Mouse (Mus musculus) heart, embryonic 12.5 days (tissue): ENCODE results near the gene Tead2. TPM values are rescaled to one million over a fixed set of nuclear protein-coding genes. Genes with fewer than 3 reads are reported as not detected.
A peak's percentile ranks its signal among the peaks of the same experiment; 100 is the strongest.

Source experiments
- ATAC-seq: fragments of 200-750 bp; cut with Nextera tagmentation; 2 replicates; pipeline ENCODE4 v1.8.0; 2017; ENCODE audit warnings: moderate TSS enrichment, moderate library complexity; ENCODE audit not compliant: insufficient number of reproducible peaks, low FRiP score
- H3K27ac ChIP-seq: fragments of 300-500 bp; sonication (generic); 2 replicates; pipeline ENCODE4 v1.5.1; 2016; ENCODE audit warnings: mild to moderate bottlenecking, moderate library complexity; ENCODE audit not compliant: poor library complexity, severe bottlenecking
- H3K27me3 ChIP-seq: fragments of 300-500 bp; sonication (generic); replicated peaks from 2 replicates; pipeline ENCODE4 v1.6.1; 2016; ENCODE audit warnings: mild to moderate bottlenecking, moderate library complexity
- H3K36me3 ChIP-seq: fragments of 300-500 bp; sonication (generic); 2 replicates; pipeline ENCODE4 v1.6.1; 2016; ENCODE audit warnings: mild to moderate bottlenecking, moderate library complexity
- H3K4me1 ChIP-seq: fragments of 300-500 bp; sonication (generic); replicated peaks from 2 replicates; pipeline ENCODE4 v1.6.1; 2016; ENCODE audit warnings: mild to moderate bottlenecking
- H3K4me2 ChIP-seq: fragments of 300-500 bp; sonication (generic); 2 replicates; pipeline ENCODE4 v1.6.1; 2016; ENCODE audit warnings: mild to moderate bottlenecking, moderate library complexity
- H3K4me3 ChIP-seq: fragments of 300-500 bp; sonication (generic); 2 replicates; pipeline ENCODE4 v1.5.1; 2016; ENCODE audit warnings: mild to moderate bottlenecking
- H3K9ac ChIP-seq: fragments of 300-500 bp; sonication (generic); 2 replicates; pipeline ENCODE4 v1.6.1; 2016; ENCODE audit warnings: mild to moderate bottlenecking, moderate library complexity
- H3K9me3 ChIP-seq: fragments of 300-500 bp; sonication (generic); replicated peaks from 2 replicates; pipeline ENCODE4 v1.6.1; 2016; ENCODE audit warnings: mild to moderate bottlenecking, moderate library complexity
- WGBS: fragments of 180-500 bp; shearing (Covaris S2); methylation state at CpG from one replicate; pipeline ENCODE4 v1.1.7; 2016; 5-methylcytosine and 5-hydroxymethylcytosine counted together
- polyA plus RNA-seq: library from polyadenylated mRNA; unstranded; fragments of >200 nt; fragmentation: Nextera tagmentation; extraction: Ambion mirVana; gene quantifications from 2 replicates; pipeline ENCODE4 v1.2.1, GENCODE M21; 2016

Tead2 gene
- polyA plus RNA-seq, 1 experiment from 2014 or later: 138 TPM

GRCm38 (mm10) chr7:45176356-45176755 is 39.2 kb upstream of the Tead2 start:
- Histone ChIP-seq H3K27ac (no peak overlapping the region), H3K4me3 (peak overlapping the region; percentile 32), H3K4me2 (peak overlapping the region; percentile 53), H3K36me3 (no peaks in the 10 kb centered on the region), H3K27me3 (peaks cover 98% of the 10 kb centered on the region), H3K9me3 (peaks cover 17% of the 10 kb centered on the region), H3K9ac (0 out of 2 replicates have a peak overlapping the region, but pooled peaks have one; percentile 21), H3K4me1 (peaks cover 26% of the 10 kb centered on the region)
- no peak for ATAC-seq
- WGBS: 3% methylated on average over 30 of the region's 31 CpGs

- Histone ChIP-seq H3K4me3 (no peak overlapping the region), H3K36me3 (no peaks in the 10 kb centered on the region), H3K27ac (no peak overlapping the region), H3K4me1 (peaks cover 38% of the 10 kb centered on the region), H3K27me3 (peaks cover 97% of the 10 kb centered on the region), H3K9ac (no peak overlapping the region), H3K4me2 (no peak overlapping the region), H3K9me3 (no peaks in the 10 kb centered on the region)
- no peak for ATAC-seq
- WGBS: 29% methylated on average over 7 of the region's 7 CpGs
Observed at GRCm38 (mm10) chr7:45178550-45178949, 37.0 kb upstream of the Tead2 start.

- Histone ChIP-seq H3K4me2 (no peak within 1 kb of the TSS), H3K27ac (no peak within 1 kb of the TSS), H3K9me3 (no peaks in the 10 kb centered on the region), H3K9ac (no peak within 1 kb of the TSS), H3K4me1 (peaks cover 38% of the 10 kb centered on the region), H3K4me3 (no peak within 1 kb of the TSS), H3K27me3 (peaks cover 98% of the 10 kb centered on the region), H3K36me3 (no peaks in the 10 kb centered on the region)
- ATAC-seq: no peak
- 33% methylated on average over 7 of the region's 7 CpGs for WGBS
Observed at GRCm38 (mm10) chr7:45179469-45179868, 36.1 kb upstream of the Tead2 start, which contains the start of gene Gfy. Gene Gfy (minus strand): TSS chr7:45179569.

DNA sequence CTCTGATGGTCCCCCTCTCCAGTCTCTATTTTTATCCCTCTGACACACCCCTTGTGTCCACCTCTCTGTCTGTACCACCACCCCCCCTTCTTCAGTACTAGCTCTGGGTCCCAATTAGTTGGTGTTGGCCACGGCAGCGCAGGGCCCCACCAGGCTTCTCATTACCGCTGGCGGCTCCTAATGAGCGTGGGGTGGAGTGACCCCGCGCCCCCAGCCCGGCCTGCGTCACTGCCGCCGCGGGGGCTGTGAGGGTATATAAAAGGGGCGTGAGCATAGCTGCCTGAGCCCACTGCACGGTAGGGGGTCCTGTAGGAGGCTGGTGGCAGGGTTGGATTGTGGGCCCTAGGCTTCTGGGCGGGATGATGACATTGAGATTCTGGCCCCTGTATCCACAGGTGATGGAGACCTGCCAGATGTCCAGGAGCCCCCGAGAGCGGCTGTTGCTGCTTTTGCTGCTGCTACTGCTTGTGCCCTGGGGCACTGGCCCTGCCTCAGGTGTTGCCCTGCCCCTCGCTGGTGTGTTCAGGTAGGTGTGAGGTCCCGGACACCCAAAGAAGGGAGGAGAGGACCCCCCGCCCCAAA is 34.6 kb upstream of the Tead2 start, which contains the start of gene Pth2:
Pth2 (plus strand) TSS at position 100 of the 582 bp plus-strand sequence.
- H3K9ac ChIP-seq: no peak within 1 kb of the TSS; the same call in 1 of the 2 replicates
- H3K27me3 ChIP-seq: peaks cover 98% of the 10 kb centered on the region
- H3K4me2 ChIP-seq: peak within 1 kb of the TSS; percentile 63
- H3K4me3 ChIP-seq: peak within 1 kb of the TSS; percentile 37
- H3K36me3 ChIP-seq: no peaks in the 10 kb centered on the region
- no peak within 1 kb of the TSS for H3K27ac ChIP-seq
- WGBS: 21% methylated on average over 20 of the region's 20 CpGs
- H3K4me1 ChIP-seq: peaks cover 30% of the 10 kb centered on the region
- H3K9me3 ChIP-seq: no peaks in the 10 kb centered on the region
- ATAC-seq: no peak

GRCm38 (mm10) chr7:45181540-45181939 is 34.0 kb upstream of the Tead2 start:
- Histone ChIP-seq H3K4me1 (peaks cover 24% of the 10 kb centered on the region), H3K9ac (no peak overlapping the region), H3K4me3 (peak overlapping the region; percentile 37), H3K36me3 (no peaks in the 10 kb centered on the region), H3K27ac (no peak overlapping the region), H3K27me3 (peaks cover 98% of the 10 kb centered on the region), H3K4me2 (peak overlapping the region; percentile 63), H3K9me3 (no peaks in the 10 kb centered on the region)
- WGBS: 6% methylated on average over 29 of the region's 35 CpGs
- ATAC-seq: no peak

- WGBS: under 1% methylated on average over 34 of the region's 34 CpGs
- H3K4me1 ChIP-seq: peaks cover 23% of the 10 kb centered on the region
- peak overlapping the region; percentile 63 for H3K4me2 ChIP-seq
- H3K9me3 ChIP-seq: no peaks in the 10 kb centered on the region
- H3K9ac ChIP-seq: peak overlapping the region; percentile 31; the same call in 1 of the 2 replicates
- H3K27me3 ChIP-seq: peaks cover 98% of the 10 kb centered on the region
- no peaks in the 10 kb centered on the region for H3K36me3 ChIP-seq
- peak; percentile 80 for ATAC-seq
- H3K4me3 ChIP-seq: peak overlapping the region; percentile 37
- no peak overlapping the region for H3K27ac ChIP-seq
Observed at GRCm38 (mm10) chr7:45182199-45182601, 33.4 kb upstream of the Tead2 start.

DNA sequence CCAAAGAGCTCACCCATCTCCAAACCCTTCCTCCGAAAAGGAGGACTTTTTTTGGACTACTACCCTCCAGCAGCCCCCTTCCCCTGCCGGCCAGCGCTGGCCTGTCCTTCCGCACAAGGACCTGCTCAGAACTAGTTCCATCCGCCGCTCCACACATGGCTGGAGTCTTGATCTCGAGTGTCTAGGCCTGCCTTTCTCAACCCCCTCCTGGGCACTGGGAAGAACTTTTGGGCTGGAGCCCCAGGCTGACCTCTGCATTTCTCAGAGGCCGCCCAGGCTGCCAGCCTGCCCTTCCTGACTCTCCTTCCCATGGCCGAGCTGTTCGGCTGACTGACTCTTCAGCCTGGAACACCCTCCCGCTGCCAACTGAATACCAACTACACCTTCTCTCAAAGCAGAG is 32.9 kb upstream of the Tead2 start:
- Histone ChIP-seq H3K27ac (no peak overlapping the region), H3K9ac (peak overlapping the region; percentile 31; the same call in 1 of the 2 replicates), H3K4me1 (peaks cover 23% of the 10 kb centered on the region), H3K9me3 (no peaks in the 10 kb centered on the region), H3K4me3 (peak overlapping the region; percentile 37), H3K36me3 (no peaks in the 10 kb centered on the region), H3K27me3 (peaks cover 98% of the 10 kb centered on the region), H3K4me2 (peak overlapping the region; percentile 63)
- ATAC-seq: no peak
- WGBS: 18% methylated on average over 11 of the region's 11 CpGs

DNA sequence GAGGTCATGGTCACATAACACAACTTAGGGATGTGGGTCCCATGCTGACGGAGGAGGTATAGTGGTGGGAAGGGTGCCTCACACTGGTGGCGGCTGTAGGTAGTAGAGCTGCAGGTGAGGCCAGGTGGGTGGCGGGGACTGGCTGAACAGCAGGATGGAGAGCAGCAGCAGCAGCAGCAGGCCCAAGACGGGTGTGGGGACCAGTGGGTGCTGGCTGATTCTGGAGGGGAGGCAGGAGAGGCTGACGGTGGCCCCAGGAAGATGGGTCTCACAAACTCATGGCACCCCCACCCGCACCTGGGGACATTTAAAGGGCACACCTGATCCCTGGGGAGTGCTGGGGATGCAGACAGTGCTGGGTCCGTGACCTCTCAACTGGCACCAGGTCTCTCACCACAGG is 31.9 kb upstream of the Tead2 start:
- WGBS: 68% methylated on average over 7 of the region's 7 CpGs
- H3K4me3 ChIP-seq: no peak overlapping the region
- no peak for ATAC-seq

GRCm38 (mm10) chr7:45185921-45186320 is 29.6 kb upstream of the Tead2 start:
- Histone ChIP-seq H3K9ac (no peak overlapping the region), H3K9me3 (no peaks in the 10 kb centered on the region), H3K4me1 (peaks cover 18% of the 10 kb centered on the region), H3K4me2 (no peak overlapping the region), H3K36me3 (no peaks in the 10 kb centered on the region), H3K27ac (no peak overlapping the region), H3K4me3 (no peak overlapping the region), H3K27me3 (peaks cover 98% of the 10 kb centered on the region)
- ATAC-seq: no peak
- 64% methylated on average over 7 of the region's 7 CpGs for WGBS

More for the DNA sequence above, 31.9 kb upstream of the Tead2 start:
- H3K9me3 ChIP-seq: no peaks in the 10 kb centered on the region
- peaks cover 23% of the 10 kb centered on the region for H3K4me1 ChIP-seq
- no peak overlapping the region for H3K9ac ChIP-seq
- no peak overlapping the region for H3K27ac ChIP-seq
- peaks cover 98% of the 10 kb centered on the region for H3K27me3 ChIP-seq
- no peak overlapping the region for H3K4me2 ChIP-seq
- no peaks in the 10 kb centered on the region for H3K36me3 ChIP-seq

GRCm38 (mm10) chr7:45189600-45189999 is 26.0 kb upstream of the Tead2 start:
- Histone ChIP-seq H3K9me3 (no peaks in the 10 kb centered on the region), H3K4me1 (peaks cover 13% of the 10 kb centered on the region), H3K36me3 (no peaks in the 10 kb centered on the region), H3K4me2 (no peak overlapping the region), H3K9ac (no peak overlapping the region), H3K4me3 (no peak overlapping the region), H3K27ac (no peak overlapping the region), H3K27me3 (peaks cover 89% of the 10 kb centered on the region)
- WGBS: 40% methylated on average over 16 of the region's 16 CpGs
- no peak for ATAC-seq

DNA sequence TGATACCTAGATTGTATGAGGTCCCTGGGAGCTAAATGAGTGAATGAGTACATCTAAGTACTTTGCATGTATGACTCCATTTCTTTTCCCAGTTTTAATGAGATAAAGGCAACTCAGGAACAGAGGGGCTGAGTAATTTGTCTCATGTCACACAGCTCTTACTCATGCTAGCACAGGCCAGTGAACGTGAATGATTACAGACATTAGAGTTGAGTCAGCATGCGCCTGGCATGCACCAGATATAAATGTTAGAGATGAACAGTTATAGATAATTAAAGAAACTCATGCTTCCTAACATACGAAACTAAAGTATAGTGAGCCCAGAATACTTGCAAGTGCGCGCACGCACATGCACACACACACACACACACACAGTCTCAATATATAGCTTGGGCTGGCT is 25.4 kb upstream of the Tead2 start:
- no peaks in the 10 kb centered on the region for H3K9me3 ChIP-seq
- no peak overlapping the region for H3K9ac ChIP-seq
- ATAC-seq: no peak
- no peaks in the 10 kb centered on the region for H3K36me3 ChIP-seq
- no peak overlapping the region for H3K4me2 ChIP-seq
- H3K27me3 ChIP-seq: peaks cover 84% of the 10 kb centered on the region
- no peak overlapping the region for H3K27ac ChIP-seq
- 89% methylated on average over 6 of the region's 6 CpGs for WGBS
- H3K4me1 ChIP-seq: peaks cover 17% of the 10 kb centered on the region
- H3K4me3 ChIP-seq: no peak overlapping the region

- H3K9me3 ChIP-seq: no peaks in the 10 kb centered on the region
- ATAC-seq: no peak
- H3K4me1 ChIP-seq: peaks cover 23% of the 10 kb centered on the region
- no peaks in the 10 kb centered on the region for H3K36me3 ChIP-seq
- 53% methylated on average over 2 of the region's 2 CpGs for whole genome bisulfite sequencing
- no peak overlapping the region for H3K9ac ChIP-seq
- no peak overlapping the region for H3K4me2 ChIP-seq
- H3K27ac ChIP-seq: no peak overlapping the region
- H3K4me3 ChIP-seq: no peak overlapping the region
- H3K27me3 ChIP-seq: peaks cover 84% of the 10 kb centered on the region
Observed at GRCm38 (mm10) chr7:45191161-45191560, 24.4 kb upstream of the Tead2 start.
